Mouse (Mus musculus) large intestine, adult 2 months (tissue): Measurements from ENCODE around the gene Dhcr24. TPM values are rescaled to one million over a fixed set of nuclear protein-coding genes. Genes with fewer than 3 reads are reported as not detected.
A peak's percentile ranks its signal among the peaks of the same experiment; 100 is the strongest.

Experiments used
- DNase-seq: peaks from one replicate; pipeline ENCODE4 v3.0.0-alpha.2; 2012; ENCODE audit warnings: low read depth, low spot score
- WGBS: fragments of 180-500 bp; shearing (Covaris S2); methylation state at CpG from one replicate; pipeline ENCODE4 v1.1.7; 2018; 5-methylcytosine and 5-hydroxymethylcytosine counted together
- polyA plus RNA-seq: library from polyadenylated mRNA; depleted of rRNA; stranded (reverse); fragments of >200 nt; gene quantifications from 2 replicates; pipeline ENCODE4 v1.2.3, GENCODE M21; 2012

Gene Dhcr24
- polyA plus RNA-seq, 1 experiment: 169 TPM

GRCm38 (mm10) chr4:106597741-106598140, 36.9 kb downstream of the Dhcr24 start:
- no peak for DNase-seq
- WGBS: 78% methylated on average over 4 of the region's 4 CpGs

DNA sequence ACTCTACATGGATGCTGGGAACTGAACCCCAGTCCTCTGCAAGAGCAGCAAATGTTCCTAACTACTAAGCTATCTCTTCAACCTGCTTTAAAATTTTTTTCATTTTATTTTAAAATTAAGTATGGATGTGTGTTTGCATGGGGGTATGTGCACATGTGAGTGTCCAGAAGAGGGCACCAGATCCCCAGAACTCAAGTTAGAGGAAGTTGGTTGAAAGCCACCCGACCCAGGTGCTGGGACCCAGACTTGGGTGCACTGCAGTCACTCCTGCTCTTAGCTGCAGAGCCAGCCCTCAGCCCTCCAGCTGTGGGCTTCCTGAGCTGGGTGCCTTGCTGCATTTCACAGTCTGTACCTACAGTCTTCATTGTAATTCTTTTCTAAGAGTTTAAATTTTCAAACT, 38.6 kb downstream of the Dhcr24 start:
- WGBS: 16% methylated on average over 1 of the region's 1 CpGs
- no peak for DNase-seq

- no peak for DNase-seq
- 55% methylated on average over 4 of the region's 4 CpGs for WGBS
Observed at GRCm38 (mm10) chr4:106600770-106601169, 39.9 kb downstream of the Dhcr24 start.

DNA sequence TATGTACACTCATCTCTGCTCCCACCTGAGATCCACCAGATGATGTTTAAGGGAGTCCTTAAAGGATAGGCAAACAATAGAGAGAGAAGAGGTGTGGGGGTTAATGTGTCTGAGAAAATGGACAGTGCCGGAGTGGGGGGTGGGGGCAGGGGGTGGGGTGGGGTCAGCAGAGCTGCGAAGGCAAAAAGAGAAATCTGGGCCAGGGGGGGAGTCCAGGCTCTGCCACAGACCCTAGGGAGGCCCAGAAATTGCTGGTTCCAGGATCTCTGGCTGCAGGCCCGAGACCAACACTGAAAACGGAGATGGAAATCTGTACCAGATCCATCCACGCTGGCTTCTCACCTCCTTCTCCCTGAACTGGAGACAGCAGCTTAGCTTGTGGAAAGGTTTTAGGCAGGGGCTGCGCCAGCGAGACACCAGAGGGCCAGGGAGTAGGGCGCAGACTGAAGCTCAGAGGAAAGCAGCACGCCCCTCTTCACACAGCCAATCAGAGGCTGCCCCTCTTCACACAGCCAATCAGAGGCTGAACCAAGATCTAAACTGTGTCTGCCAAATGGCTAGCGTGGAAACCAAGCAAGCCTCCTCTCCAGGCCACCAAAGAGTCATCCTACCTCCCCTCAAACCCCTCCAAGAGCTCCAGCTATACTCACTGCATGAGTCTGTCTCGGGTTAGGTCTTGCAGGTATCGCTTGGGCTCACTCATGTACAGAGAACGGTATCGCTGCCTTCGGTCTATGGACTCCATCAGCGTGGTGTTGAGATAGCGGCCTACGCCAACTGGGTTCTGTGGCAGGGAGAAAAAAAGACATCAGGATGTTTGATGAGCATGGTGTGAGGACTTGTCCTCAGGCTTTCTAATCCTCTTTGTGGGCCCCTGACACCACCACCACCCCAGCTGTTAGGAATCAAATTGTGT, 46.1 kb downstream of the Dhcr24 start:
- DNase-seq: no peak
- 50% methylated on average over 18 of the region's 18 CpGs for WGBS

DNA sequence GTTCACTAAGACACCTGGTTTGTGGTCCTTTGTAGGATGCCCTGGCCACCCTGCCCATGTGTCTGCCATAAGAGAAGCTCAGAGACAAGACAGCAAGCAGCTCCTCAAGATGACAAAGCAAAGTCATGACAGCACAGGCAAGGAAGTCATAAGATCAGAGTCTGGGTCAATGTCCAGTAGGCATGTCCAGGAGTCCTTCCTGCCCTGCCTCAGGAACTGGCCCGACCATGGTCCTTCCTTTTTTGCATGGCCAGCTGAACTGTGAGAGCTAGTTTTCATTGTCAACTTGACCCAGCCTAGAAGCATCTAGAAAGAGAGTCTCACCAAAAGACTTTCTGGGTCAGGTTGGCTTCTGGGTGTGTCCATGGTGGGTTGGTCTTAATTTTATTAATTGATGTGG, 47.1 kb downstream of the Dhcr24 start:
- 55% methylated on average over 1 of the region's 1 CpGs for WGBS

DNA sequence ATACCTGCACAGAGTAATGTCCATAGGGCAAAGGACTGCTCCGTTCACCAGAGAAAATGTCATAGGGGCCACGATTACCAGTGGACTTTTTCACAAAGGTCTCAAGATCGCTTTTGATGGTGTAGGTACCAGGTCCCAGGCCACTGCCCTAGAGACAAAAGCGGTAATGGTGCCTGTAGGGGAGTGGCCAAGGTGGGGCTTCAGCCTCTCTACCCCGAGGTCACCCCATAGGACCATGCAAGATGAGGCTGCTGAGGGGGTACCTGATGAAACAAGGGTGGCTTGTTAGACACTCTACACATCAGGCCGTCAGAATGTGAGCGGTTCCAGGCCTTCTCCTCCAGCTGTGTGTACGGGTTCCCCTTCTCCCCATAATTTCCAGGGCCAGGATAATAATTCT, 52.3 kb downstream of the Dhcr24 start:
- 73% methylated on average over 8 of the region's 8 CpGs for WGBS
- no peak for DNase-seq

More for the DNA sequence above, 47.1 kb downstream of the Dhcr24 start:
- DNase-seq: no peak

DNA sequence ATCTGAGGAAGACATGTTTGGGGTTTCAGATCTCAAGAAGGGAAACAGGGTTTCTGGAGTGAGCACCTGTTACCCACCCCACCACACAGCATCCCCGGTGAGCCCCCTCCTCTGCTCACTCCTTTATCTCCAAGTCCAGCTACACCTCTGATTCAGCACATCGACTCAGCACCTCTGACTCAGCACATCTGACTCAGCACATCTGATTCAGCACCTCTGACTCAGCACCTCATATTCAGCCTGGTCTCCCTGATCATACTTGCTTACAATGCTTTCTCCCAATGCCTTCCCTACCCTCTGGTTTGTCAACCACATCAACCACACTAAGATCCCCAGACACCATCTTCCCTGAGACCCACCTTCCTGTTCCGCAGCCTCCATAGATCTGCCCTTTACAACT, 52.7 kb downstream of the Dhcr24 start:
- 59% methylated on average over 3 of the region's 3 CpGs for WGBS
- DNase-seq: no peak

GRCm38 (mm10) chr4:106614180-106614797, 53.5 kb downstream of the Dhcr24 start:
- DNase-seq: no peak
- WGBS: 52% methylated on average over 7 of the region's 7 CpGs

DNA sequence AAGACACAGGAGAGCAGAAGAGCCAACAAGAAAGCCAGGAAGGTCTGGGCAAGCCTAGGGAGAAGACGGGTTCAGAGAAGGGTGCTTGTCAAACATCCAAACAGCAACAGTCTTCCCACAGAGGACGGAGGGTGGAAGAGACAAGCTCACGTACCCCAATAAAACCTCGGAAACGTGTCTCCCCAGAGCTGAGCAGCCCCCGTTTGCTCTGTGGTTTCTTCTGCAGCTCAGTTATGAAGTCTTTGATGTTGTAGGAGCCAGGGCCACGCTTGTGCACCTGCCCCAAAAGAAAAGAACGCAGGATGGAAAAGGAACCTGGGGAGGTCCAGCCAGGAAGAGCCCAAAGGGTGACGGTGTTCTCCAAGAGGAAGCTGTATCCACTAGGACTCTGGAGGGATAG, 54.0 kb downstream of the Dhcr24 start:
- 76% methylated on average over 9 of the region's 9 CpGs for WGBS
- DNase-seq: no peak

DNA sequence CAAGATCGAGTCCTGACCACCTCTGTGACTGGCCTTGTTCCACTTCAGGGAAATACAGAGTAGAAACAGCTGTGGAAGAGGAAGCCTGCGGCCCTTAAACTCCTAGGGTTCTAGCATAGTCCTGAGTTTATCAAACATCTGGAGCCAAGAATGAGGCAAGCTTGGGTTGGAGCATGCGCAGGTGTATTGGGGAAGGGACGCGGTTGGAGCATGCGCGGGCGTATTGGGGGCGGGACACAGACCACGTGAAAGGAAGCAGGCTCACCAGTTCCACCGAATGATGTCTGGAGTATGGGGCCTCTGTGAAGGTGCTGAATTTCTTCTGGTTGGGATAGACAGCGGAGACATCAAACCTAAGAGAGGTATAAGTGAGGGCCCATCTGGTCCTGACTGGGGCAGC, 54.8 kb downstream of the Dhcr24 start:
- no peak for DNase-seq
- 79% methylated on average over 12 of the region's 12 CpGs for WGBS

DNA sequence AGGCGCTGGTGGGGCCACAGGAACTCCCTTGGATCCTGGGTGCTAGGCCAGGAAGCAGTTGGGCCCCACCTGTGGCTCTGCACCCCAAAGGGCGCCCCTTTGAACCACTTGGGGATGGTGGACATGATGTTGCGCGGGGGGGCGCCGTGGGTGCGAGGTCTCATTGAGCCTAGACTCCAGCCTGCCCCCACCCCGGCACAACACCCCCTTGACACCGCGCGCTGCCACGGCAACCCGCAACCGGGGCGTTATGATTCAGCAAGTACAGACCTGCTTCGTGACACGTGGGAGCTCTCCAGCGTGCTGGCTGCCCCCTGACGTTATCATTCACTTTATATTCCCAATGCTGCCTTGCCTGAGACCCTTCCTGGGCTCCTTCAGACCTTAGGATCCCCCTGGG, 56.2 kb downstream of the Dhcr24 start, which contains the start of gene Lexm:
TSS of gene Lexm (minus strand) at position 186 of the 400 bp plus-strand sequence.
- WGBS: 6% methylated on average over 19 of the region's 19 CpGs
- DNase-seq: no peak

- no peak for DNase-seq
- 67% methylated on average over 4 of the region's 4 CpGs for WGBS
Observed at GRCm38 (mm10) chr4:106618898-106619297, 58.1 kb downstream of the Dhcr24 start.

DNA sequence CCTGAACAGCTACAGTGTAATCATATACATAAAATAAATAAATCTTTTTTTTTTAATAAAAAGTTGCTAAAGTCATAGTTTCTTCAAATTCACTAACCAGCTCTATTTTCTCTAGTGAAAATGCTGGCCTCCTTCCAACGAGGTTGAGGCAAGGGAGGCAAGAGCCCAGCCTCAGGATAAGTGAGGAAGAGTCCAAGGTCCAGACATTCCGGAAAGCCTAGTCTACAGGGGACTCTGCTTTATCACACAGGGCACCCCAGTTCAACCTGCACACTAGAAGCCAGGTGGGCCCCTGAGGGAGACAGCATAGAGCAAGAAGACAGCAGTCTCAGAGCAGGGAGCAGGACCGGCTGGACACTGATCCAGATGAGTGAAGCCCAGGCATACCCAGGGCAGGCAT, 60.6 kb downstream of the Dhcr24 start:
- 24% methylated on average over 3 of the region's 3 CpGs for WGBS
- DNase-seq: peak; percentile 56

- WGBS: 15% methylated on average over 16 of the region's 16 CpGs
- peak; percentile 54 for DNase-seq
Observed at GRCm38 (mm10) chr4:106622030-106622493, 61.2 kb downstream of the Dhcr24 start, which contains the start of gene Ttc22. Ttc22 (plus strand) TSS chr4:106622432.

DNA sequence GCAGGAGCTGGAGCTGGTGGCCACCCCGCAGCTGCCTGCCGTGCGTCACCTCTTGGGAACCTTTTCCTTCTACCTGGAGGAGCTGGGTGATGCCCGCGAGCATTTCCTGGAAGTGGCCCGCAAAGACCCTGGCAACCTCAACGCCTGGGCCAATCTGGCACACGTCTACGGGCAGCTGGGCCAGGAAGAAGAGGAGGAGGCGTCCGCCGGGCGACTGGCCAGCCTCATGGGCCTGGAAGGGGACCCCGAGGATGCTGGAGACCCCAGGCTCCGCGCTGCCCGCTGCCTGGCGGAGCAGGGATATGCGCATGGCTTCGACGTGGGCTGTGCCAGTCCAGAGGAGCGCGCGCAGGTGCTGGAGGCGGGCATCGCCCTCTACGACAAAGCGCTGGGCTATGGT, 61.9 kb downstream of the Dhcr24 start:
- WGBS: 25% methylated on average over 28 of the region's 28 CpGs
- no peak for DNase-seq

- WGBS: 92% methylated on average over 10 of the region's 10 CpGs
- DNase-seq: no peak
Observed at GRCm38 (mm10) chr4:106624271-106624670, 63.4 kb downstream of the Dhcr24 start.

DNA sequence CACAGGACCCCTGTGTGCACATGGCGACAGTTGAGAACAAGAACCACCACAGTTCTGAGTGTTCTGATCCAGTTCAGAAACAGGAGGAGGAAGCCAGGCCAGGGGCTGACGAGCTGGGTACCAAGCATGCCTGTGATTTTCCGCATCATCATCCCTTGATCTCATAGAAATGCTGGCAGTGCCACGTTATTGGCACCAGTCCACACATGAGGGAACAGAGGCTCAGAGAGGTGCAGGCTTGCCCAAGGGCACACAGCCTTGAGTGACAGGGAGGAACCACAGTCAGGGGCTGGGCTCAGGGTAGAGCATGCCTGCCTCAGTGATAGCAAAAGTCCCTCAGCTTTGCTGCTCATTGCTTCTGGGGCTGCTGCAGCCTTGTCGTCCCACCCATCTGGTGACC, 67.0 kb downstream of the Dhcr24 start:
- 79% methylated on average over 5 of the region's 5 CpGs for WGBS
- DNase-seq: no peak

DNA sequence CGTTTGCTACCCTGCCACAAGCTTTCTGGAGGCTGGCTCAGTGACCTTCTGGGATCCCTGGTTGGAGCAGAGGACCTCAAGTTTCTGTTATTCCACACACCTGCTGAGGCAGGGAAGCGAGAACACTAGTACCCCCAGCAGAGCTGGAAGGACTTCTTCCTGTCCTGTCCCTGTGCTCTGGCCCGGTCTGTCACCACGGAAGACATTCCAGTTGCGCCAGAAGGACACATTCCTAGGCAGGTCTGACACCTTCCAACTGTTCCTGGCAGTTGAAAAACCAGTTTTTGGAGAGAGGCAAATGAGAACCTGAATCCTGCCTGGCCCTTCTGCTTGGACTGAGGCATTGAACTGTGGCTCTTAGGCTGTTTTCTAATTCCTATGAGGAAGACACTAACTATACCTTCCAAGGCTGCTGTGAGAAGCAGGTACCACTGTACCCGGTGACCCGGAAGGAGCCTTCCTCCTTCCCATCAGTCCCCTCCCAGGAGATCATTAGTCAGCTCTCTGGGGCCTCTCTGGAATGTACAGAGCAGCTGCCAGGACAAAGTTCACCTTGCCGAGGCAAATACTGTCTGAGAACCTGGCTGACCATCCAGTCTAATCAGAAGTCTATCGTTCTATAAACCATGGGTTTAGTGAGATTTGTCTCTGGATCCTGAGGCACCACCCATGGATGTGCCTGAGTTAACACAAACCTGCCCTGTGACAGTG, 68.0 kb downstream of the Dhcr24 start:
- 17% methylated on average over 9 of the region's 9 CpGs for WGBS
- DNase-seq: peak; percentile 69

- no peak for DNase-seq
- WGBS: 32% methylated on average over 5 of the region's 5 CpGs
Observed at GRCm38 (mm10) chr4:106629374-106629773, 68.5 kb downstream of the Dhcr24 start.
